Mouse (Mus musculus): ENCODE data around the gene Dnajb14. TPM values are rescaled to one million over a fixed set of nuclear protein-coding genes. Genes with fewer than 3 reads are reported as not detected.

Dnajb14 gene
- polyA plus RNA-seq, 1 experiment from 2014 or later, result 11.1 TPM

- no peak overlapping the region for H3K4me3 ChIP-seq (ENCODE audit: low read depth, low read length)
- no peaks in the 10 kb centered on the region for H3K27me3 ChIP-seq (replicated peaks; ENCODE audit: control insufficient read depth, insufficient read depth, low read length)
- no peaks in the 10 kb centered on the region for H3K36me3 ChIP-seq (ENCODE audit: control insufficient read depth, insufficient read depth)
- WGBS, result 48% methylated on average over 8 of the region's 8 CpGs
- H3K4me2 ChIP-seq (replicated peaks; ENCODE audit: low read depth), result no peak overlapping the region
- ATAC-seq, result peak; percentile 47
- no peak for TF ChIP-seq CTCF (IDR thresholded peaks at IDR 0.05; ENCODE audit: low read depth)
- H3K9ac ChIP-seq (ENCODE audit: low read depth, low read length), result no peak overlapping the region
- 0 out of 2 replicates have a peak, but pooled peaks cover 2% of the 10 kb centered on the region for H3K4me1 ChIP-seq (replicated peaks; ENCODE audit: control insufficient read depth, insufficient read depth, low read length)
- H3K9me3 ChIP-seq (ENCODE audit: control insufficient read depth), result no peaks in the 10 kb centered on the region
- H3K27ac ChIP-seq (ENCODE audit: low read depth, low read length), result no peak overlapping the region
These were observed 6.9 kb upstream of the Dnajb14 start for GRCm38 (mm10) chr3:137860394-137861170.

DNA sequence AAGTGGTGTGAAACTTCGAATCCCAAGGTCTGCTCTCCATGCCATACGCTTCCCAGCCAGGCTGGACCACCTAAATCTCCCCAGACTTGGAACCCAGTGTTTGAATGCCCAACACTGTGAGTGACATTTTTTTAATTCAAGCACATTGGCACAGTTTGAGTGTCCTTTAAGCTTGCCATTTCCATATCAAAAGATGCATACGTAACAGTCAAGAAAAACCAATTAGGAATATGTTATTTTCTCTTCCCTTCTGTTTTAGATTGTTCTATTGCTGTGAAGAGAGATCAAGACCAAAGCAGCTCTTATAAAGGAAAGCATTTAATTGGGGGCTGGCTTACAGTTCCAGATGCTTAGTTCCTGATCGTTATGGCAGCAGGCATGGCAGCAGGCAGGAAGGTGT lies 6.0 kb upstream of the Dnajb14 start:
- H3K27me3 ChIP-seq (replicated peaks; ENCODE audit: control insufficient read depth, insufficient read depth, low read length), result no peaks in the 10 kb centered on the region
- no peaks in the 10 kb centered on the region for H3K9me3 ChIP-seq (ENCODE audit: control insufficient read depth)
- no peak overlapping the region for H3K9ac ChIP-seq (ENCODE audit: low read depth, low read length)
- 0 out of 2 replicates have a peak, but pooled peaks cover 2% of the 10 kb centered on the region for H3K4me1 ChIP-seq (replicated peaks; ENCODE audit: control insufficient read depth, insufficient read depth, low read length)
- no peak for TF ChIP-seq CTCF (IDR thresholded peaks at IDR 0.05; ENCODE audit: low read depth)
- 93% methylated on average over 4 of the region's 4 CpGs for WGBS
- no peak overlapping the region for H3K4me3 ChIP-seq (ENCODE audit: low read depth, low read length)
- H3K36me3 ChIP-seq (ENCODE audit: control insufficient read depth, insufficient read depth), result no peaks in the 10 kb centered on the region
- ATAC-seq, result no peak
- H3K4me2 ChIP-seq (replicated peaks; ENCODE audit: low read depth), result no peak overlapping the region
- H3K27ac ChIP-seq (ENCODE audit: low read depth, low read length), result no peak overlapping the region

GRCm38 (mm10) chr3:137862600-137862999 lies 4.9 kb upstream of the Dnajb14 start:
- TF ChIP-seq CTCF (IDR thresholded peaks at IDR 0.05; ENCODE audit: low read depth), result no peak
- no peak overlapping the region for H3K9ac ChIP-seq (ENCODE audit: low read depth, low read length)
- H3K36me3 ChIP-seq (ENCODE audit: control insufficient read depth, insufficient read depth), result no peaks in the 10 kb centered on the region
- 0 out of 2 replicates have a peak, but pooled peaks cover 2% of the 10 kb centered on the region for H3K4me1 ChIP-seq (replicated peaks; ENCODE audit: control insufficient read depth, insufficient read depth, low read length)
- H3K27ac ChIP-seq (ENCODE audit: low read depth, low read length), result no peak overlapping the region
- no peaks in the 10 kb centered on the region for H3K27me3 ChIP-seq (replicated peaks; ENCODE audit: control insufficient read depth, insufficient read depth, low read length)
- H3K4me3 ChIP-seq (ENCODE audit: low read depth, low read length), result no peak overlapping the region
- no peak overlapping the region for H3K4me2 ChIP-seq (replicated peaks; ENCODE audit: low read depth)
- H3K9me3 ChIP-seq (ENCODE audit: control insufficient read depth), result no peaks in the 10 kb centered on the region
- 87% methylated on average over 3 of the region's 3 CpGs for WGBS
- no peak for ATAC-seq

DNA sequence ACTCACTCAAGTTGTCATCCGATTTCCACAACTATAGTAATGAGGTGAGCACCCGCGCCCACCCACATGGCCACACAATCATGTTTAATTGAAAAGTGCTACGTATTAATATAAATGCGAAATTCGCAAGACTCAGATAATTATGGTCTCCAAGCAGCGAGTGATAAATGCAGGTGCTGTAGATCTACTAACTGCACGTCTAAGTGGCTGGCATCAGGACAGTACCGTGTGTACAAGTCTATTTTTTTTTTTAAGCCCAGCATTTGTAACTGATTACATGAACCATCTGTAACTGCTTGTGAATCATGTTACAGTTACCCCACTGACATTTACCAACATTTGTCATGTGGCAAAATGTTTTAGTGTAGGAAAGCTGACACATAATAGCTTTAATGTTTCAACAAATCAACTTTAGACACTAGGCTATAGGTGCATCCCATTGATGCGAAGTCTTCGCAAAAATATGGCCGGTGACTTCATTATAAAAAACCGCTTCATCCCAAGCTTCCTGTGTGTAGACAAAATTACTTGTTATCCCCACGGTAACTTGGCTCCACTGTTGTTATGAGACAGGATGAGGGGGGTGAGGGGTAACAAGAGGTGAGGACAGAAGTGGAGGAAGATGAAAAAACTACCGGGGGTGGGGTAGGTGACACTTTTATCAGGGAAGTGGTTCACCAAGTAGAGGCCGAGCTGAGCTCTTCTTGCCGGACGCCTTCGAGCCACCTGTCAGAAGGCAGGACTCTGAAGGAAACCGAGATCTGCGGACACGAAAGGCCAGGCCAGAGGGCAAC lies 3.9 kb upstream of the Dnajb14 start:
- peak overlapping the region; percentile 95 for H3K27ac ChIP-seq (ENCODE audit: low read depth, low read length)

DNA sequence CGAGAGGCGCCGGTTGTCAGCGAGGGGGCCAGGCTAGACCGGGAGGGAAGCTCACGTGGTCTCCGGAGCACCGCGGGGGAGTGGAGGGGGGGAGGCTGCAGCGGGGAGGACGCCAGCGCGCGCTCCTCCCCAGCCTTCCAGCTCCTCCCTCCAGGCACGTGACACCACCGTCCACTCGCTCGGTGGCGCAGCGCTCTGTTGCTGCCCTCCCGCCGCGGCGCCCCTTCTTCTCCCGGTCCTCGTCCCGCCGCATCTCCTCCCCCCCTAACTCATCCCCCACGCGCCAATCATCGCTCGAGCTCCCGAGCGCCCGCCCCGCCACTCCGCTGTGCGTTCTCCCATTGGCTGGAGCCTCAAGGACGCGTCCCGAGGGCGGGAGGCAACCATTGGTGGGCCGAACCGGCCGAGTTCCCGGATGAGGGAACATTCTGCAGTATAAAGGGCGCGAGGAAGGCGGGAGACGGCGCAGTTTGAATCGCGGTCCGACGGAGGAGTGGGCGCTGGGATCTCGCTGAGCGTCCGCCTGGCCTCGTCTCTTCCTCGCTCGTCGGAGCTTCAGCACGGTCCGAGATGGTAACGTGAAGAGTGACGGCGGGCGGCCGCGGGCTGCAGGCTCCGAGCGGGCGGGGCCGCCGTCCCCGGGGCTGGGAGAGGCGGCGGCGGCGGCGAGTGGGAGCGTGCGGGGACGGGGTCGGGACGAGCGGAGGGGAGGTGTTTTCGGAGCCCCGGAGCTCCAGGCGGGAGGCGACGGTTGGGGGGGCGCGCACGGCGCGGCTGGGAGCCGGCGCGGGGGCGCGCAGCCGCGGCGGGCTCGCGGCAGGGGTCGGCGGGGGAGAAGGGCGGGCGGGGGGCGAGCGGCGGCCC lies 3.1 kb upstream of the Dnajb14 start, which contains the start of gene H2afz:
H2afz (plus strand) TSS at position 364 of the 864 bp plus-strand sequence.
- H3K27ac ChIP-seq (ENCODE audit: low read depth, low read length), result peak within 1 kb of the TSS; percentile 95
- 0 out of 2 replicates have a peak, but pooled peaks cover 2% of the 10 kb centered on the region for H3K4me1 ChIP-seq (replicated peaks; ENCODE audit: control insufficient read depth, insufficient read depth, low read length)
- peak within 1 kb of the TSS; percentile 93 for H3K4me3 ChIP-seq (ENCODE audit: low read depth, low read length)
- H3K27me3 ChIP-seq (replicated peaks; ENCODE audit: control insufficient read depth, insufficient read depth, low read length), result no peaks in the 10 kb centered on the region
- no peaks in the 10 kb centered on the region for H3K9me3 ChIP-seq (ENCODE audit: control insufficient read depth)
- TF ChIP-seq CTCF (IDR thresholded peaks at IDR 0.05; ENCODE audit: low read depth), result peak; percentile 39; the same call in 1 of the 2 replicates
- H3K4me2 ChIP-seq (replicated peaks; ENCODE audit: low read depth), result peak within 1 kb of the TSS; percentile 78
- ATAC-seq, result peak; percentile 90
- H3K9ac ChIP-seq (ENCODE audit: low read depth, low read length), result peak within 1 kb of the TSS; percentile 97
- H3K36me3 ChIP-seq (ENCODE audit: control insufficient read depth, insufficient read depth), result no peaks in the 10 kb centered on the region
- WGBS, result 1% methylated on average over 78 of the region's 115 CpGs

More for the DNA sequence above, 3.9 kb upstream of the Dnajb14 start:
- peak overlapping the region; percentile 93 for H3K4me3 ChIP-seq (ENCODE audit: low read depth, low read length)
- peak overlapping the region; percentile 59 for H3K9ac ChIP-seq (ENCODE audit: low read depth, low read length)
- H3K4me1 ChIP-seq (replicated peaks; ENCODE audit: control insufficient read depth, insufficient read depth, low read length), result 0 out of 2 replicates have a peak, but pooled peaks cover 2% of the 10 kb centered on the region
- H3K27me3 ChIP-seq (replicated peaks; ENCODE audit: control insufficient read depth, insufficient read depth, low read length), result no peaks in the 10 kb centered on the region
- H3K4me2 ChIP-seq (replicated peaks; ENCODE audit: low read depth), result peak overlapping the region; percentile 78
- TF ChIP-seq CTCF (IDR thresholded peaks at IDR 0.05; ENCODE audit: low read depth), result no peak
- H3K36me3 ChIP-seq (ENCODE audit: control insufficient read depth, insufficient read depth), result no peaks in the 10 kb centered on the region
- no peaks in the 10 kb centered on the region for H3K9me3 ChIP-seq (ENCODE audit: control insufficient read depth)
- WGBS, result 36% methylated on average over 22 of the region's 22 CpGs
- no peak for ATAC-seq
